Mouse (Mus musculus): ENCODE measurements at regions not wholly inside any gene's neighbourhood (a gene's known extent, or its start where the extent isn't known, plus 50 kb on each side); places are given as distances from the start of the nearest gene placed in this dataset.
"Not testable (repeated sequence)": the region's sequence is repeated elsewhere in the genome, so short reads cannot be mapped to it uniquely, and the experiment has no call there.

GRCm38 (mm10) chr4:3064571-3064970 lies 102.5 kb upstream of the Vmn1r2 start:
- no peak for ATAC-seq (ENCODE audit: extremely low read depth, insufficient number of reproducible peaks, low FRiP score, low TSS enrichment)
- H3K4me3 ChIP-seq: no peak overlapping the region
- no peak overlapping the region for H3K9ac ChIP-seq
- peaks cover 85% of the 10 kb centered on the region for H3K9me3 ChIP-seq
- WGBS: 29% methylated on average over 3 of the region's 3 CpGs
- no peak overlapping the region for H3K4me2 ChIP-seq
- H3K27ac ChIP-seq (replicated peaks): no peak overlapping the region
- H3K27me3 ChIP-seq (replicated peaks): no peaks in the 10 kb centered on the region
- H3K4me1 ChIP-seq: no peaks in the 10 kb centered on the region
- H3K36me3 ChIP-seq: no peaks in the 10 kb centered on the region

GRCm38 (mm10) chr4:3065335-3065734 lies 101.8 kb upstream of the Vmn1r2 start:
- H3K9me3 ChIP-seq: peaks cover 86% of the 10 kb centered on the region
- not testable (repeated sequence) for ATAC-seq (ENCODE audit: extremely low read depth, insufficient number of reproducible peaks, low FRiP score, low TSS enrichment); H3K4me2 ChIP-seq; H3K36me3 ChIP-seq; H3K27me3 ChIP-seq (replicated peaks); H3K9ac ChIP-seq; H3K4me3 ChIP-seq; H3K27ac ChIP-seq (replicated peaks); H3K4me1 ChIP-seq
- WGBS: 58% methylated on average over 3 of the region's 3 CpGs

- H3K4me1 ChIP-seq: no peaks in the 10 kb centered on the region
- no peak for ATAC-seq (ENCODE audit: extremely low read depth, insufficient number of reproducible peaks, low FRiP score, low TSS enrichment)
- H3K27ac ChIP-seq (replicated peaks): no peak overlapping the region
- 73% methylated on average over 5 of the region's 5 CpGs for WGBS
- H3K4me3 ChIP-seq: no peak overlapping the region
- H3K9me3 ChIP-seq: peaks cover 93% of the 10 kb centered on the region
- no peaks in the 10 kb centered on the region for H3K36me3 ChIP-seq
- no peak overlapping the region for H3K4me2 ChIP-seq
- no peak overlapping the region for H3K9ac ChIP-seq
- no peaks in the 10 kb centered on the region for H3K27me3 ChIP-seq (replicated peaks)
Observed at GRCm38 (mm10) chr4:3066051-3066736, 100.9 kb upstream of the Vmn1r2 start.

DNA sequence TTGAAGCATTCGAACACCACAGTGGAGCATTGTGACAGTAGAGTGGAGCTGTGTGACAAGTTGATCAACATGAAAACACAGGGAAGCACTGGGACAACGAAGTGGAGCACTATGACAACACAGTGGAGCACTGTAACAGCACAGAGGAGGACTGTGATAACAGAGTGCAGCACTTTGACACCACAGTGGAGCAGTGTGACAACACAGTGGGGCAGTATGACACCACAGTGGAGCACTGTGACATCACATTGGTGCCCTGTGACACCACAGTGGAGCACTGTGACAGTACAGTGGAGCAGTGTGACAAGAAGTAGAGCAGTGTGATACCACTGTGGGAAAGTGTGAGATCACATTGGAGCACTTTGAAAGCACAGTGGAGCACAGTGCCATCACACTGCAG lies 99.9 kb upstream of the Vmn1r2 start:
- Histone ChIP-seq H3K4me3 (no peak overlapping the region), H3K4me1 (no peaks in the 10 kb centered on the region), H3K27ac (replicated peaks) (no peak overlapping the region), H3K4me2 (no peak overlapping the region), H3K27me3 (replicated peaks) (no peaks in the 10 kb centered on the region), H3K36me3 (no peaks in the 10 kb centered on the region), H3K9me3 (peaks cover 93% of the 10 kb centered on the region), H3K9ac (no peak overlapping the region)
- 0 out of 2 replicates have a peak, but pooled peaks have one; percentile 2 for ATAC-seq (ENCODE audit: extremely low read depth, insufficient number of reproducible peaks, low FRiP score, low TSS enrichment)
- 43% methylated on average over 2 of the region's 2 CpGs for WGBS

DNA sequence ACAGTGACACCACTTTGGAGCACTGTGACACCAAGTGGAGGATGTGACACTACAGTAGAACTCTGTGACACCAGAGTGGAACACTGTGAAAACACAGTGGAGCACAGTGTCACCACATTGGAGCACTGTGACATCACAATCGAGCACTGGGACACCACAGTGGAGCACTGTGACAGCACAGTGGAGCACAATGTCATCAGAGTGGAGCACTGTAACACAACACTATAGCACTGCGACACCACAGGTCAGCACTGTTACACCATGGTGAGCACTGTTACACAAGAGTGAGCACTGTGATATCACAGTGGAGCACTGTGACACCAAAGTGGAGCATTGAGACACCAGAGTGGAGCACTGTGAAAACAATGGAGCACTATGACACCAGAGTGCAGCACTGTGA lies 99.5 kb upstream of the Vmn1r2 start:
- 20% methylated on average over 2 of the region's 2 CpGs for WGBS
- Histone ChIP-seq H3K36me3 (no peaks in the 10 kb centered on the region), H3K27ac (replicated peaks) (no peak overlapping the region), H3K4me1 (no peaks in the 10 kb centered on the region), H3K4me3 (no peak overlapping the region), H3K27me3 (replicated peaks) (no peaks in the 10 kb centered on the region), H3K9ac (no peak overlapping the region), H3K4me2 (no peak overlapping the region), H3K9me3 (peaks cover 93% of the 10 kb centered on the region)
- peak; percentile 45 for ATAC-seq (ENCODE audit: extremely low read depth, insufficient number of reproducible peaks, low FRiP score, low TSS enrichment)

GRCm38 (mm10) chr4:3068306-3069223 lies 98.6 kb upstream of the Vmn1r2 start:
- H3K36me3 ChIP-seq: no peaks in the 10 kb centered on the region
- no peak for ATAC-seq (ENCODE audit: extremely low read depth, insufficient number of reproducible peaks, low FRiP score, low TSS enrichment)

DNA sequence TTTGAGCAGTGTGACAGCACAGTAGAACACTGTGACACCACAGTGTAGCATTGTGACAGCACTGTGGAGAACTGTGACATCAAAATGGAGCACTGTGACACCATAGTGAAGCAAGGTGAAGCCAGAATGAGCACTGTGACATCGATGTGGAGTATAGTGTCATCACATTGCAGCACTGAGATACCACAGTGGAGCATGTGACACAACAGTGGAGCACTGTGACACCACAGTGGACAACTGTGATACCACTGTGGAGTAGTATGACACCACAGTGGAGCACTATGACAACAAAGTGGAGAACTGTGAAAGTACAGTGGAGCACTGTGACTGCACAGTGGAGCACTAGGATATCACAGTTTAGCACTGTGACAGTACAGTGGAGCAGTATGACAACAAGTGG lies 97.8 kb upstream of the Vmn1r2 start:
- H3K4me1 ChIP-seq: no peaks in the 10 kb centered on the region
- H3K36me3 ChIP-seq: no peaks in the 10 kb centered on the region
- 43% methylated on average over 1 of the region's 1 CpGs for WGBS
- no peak overlapping the region for H3K9ac ChIP-seq
- H3K4me2 ChIP-seq: no peak overlapping the region
- no peak overlapping the region for H3K27ac ChIP-seq (replicated peaks)
- no peaks in the 10 kb centered on the region for H3K27me3 ChIP-seq (replicated peaks)
- no peak overlapping the region for H3K4me3 ChIP-seq
- H3K9me3 ChIP-seq: peaks cover 78% of the 10 kb centered on the region
- peak; percentile 11; the same call in 1 of the 2 replicates for ATAC-seq (ENCODE audit: extremely low read depth, insufficient number of reproducible peaks, low FRiP score, low TSS enrichment)

More at GRCm38 (mm10) chr4:3068306-3069223, 98.6 kb upstream of the Vmn1r2 start:
- H3K4me3 ChIP-seq: no peak overlapping the region
- no peaks in the 10 kb centered on the region for H3K4me1 ChIP-seq
- 70% methylated on average over 6 of the region's 6 CpGs for WGBS
- H3K27ac ChIP-seq (replicated peaks): no peak overlapping the region
- no peak overlapping the region for H3K4me2 ChIP-seq
- no peak overlapping the region for H3K9ac ChIP-seq
- peaks cover 85% of the 10 kb centered on the region for H3K9me3 ChIP-seq
- no peaks in the 10 kb centered on the region for H3K27me3 ChIP-seq (replicated peaks)

DNA sequence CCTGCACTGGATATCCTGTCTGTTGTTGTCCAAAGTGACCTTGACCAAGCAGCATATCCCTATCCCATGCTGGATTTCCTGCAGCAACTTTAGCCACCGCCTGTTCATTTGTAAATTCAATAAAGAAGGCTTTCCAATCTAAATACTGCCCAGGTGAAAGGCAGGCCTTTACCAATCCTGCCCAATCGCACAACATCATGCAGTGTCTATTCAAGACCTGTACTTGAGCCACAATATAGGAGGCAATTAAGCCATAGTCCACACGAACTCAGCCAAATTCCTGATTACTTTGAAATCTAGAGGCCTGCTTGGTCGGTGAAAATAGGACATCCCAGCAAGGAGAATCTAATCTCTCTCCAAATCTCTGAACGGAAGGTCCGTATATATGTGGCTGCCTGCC lies 95.8 kb upstream of the Vmn1r2 start:
- WGBS: 57% methylated on average over 6 of the region's 6 CpGs
- ATAC-seq (ENCODE audit: extremely low read depth, insufficient number of reproducible peaks, low FRiP score, low TSS enrichment); H3K9ac ChIP-seq; H3K4me2 ChIP-seq; H3K36me3 ChIP-seq; H3K4me1 ChIP-seq; H3K27ac ChIP-seq (replicated peaks); H3K27me3 ChIP-seq (replicated peaks); H3K4me3 ChIP-seq: not testable (repeated sequence)
- peaks cover 62% of the 10 kb centered on the region for H3K9me3 ChIP-seq

- Histone ChIP-seq H3K27me3 (replicated peaks) (no peaks in the 10 kb centered on the region), H3K9me3 (peaks cover 66% of the 10 kb centered on the region), H3K4me3 (no peak overlapping the region), H3K36me3 (no peaks in the 10 kb centered on the region), H3K27ac (replicated peaks) (no peak overlapping the region), H3K4me2 (no peak overlapping the region), H3K9ac (no peak overlapping the region), H3K4me1 (no peaks in the 10 kb centered on the region)
- no peak for ATAC-seq (ENCODE audit: extremely low read depth, insufficient number of reproducible peaks, low FRiP score, low TSS enrichment)
- WGBS: 85% methylated on average over 1 of the region's 1 CpGs
Observed at GRCm38 (mm10) chr4:3079901-3080300, 87.2 kb upstream of the Vmn1r2 start.

- H3K4me2 ChIP-seq: no peak overlapping the region
- WGBS: 53% methylated on average over 7 of the region's 7 CpGs
Observed at GRCm38 (mm10) chr4:3080385-3081125, 86.6 kb upstream of the Vmn1r2 start.

More at GRCm38 (mm10) chr4:3080385-3081125, 86.6 kb upstream of the Vmn1r2 start:
- H3K9ac ChIP-seq: no peak overlapping the region
- no peaks in the 10 kb centered on the region for H3K27me3 ChIP-seq (replicated peaks)
- no peaks in the 10 kb centered on the region for H3K36me3 ChIP-seq
- no peak overlapping the region for H3K27ac ChIP-seq (replicated peaks)
- no peak for ATAC-seq (ENCODE audit: extremely low read depth, insufficient number of reproducible peaks, low FRiP score, low TSS enrichment)
- peaks cover 70% of the 10 kb centered on the region for H3K9me3 ChIP-seq
- H3K4me1 ChIP-seq: no peaks in the 10 kb centered on the region
- H3K4me3 ChIP-seq: no peak overlapping the region
